Mouse (Mus musculus) lung, postnatal 0 days (tissue): ENCODE measurements around the gene Fgg.

Source experiments
- CTCF ChIP-seq: IDR thresholded peaks from 2 replicates; pipeline ENCODE4 v1.5.1; 2016; ENCODE audit warnings: antibody characterized with exemption, mild to moderate bottlenecking
- EP300 ChIP-seq: IDR thresholded peaks from 2 replicates; pipeline ENCODE4 v1.6.1; 2016; ENCODE audit warnings: antibody characterized with exemption, mild to moderate bottlenecking, control low read depth

- TF ChIP-seq EP300 (no peak), CTCF (no peak)
These were observed 4.0 kb downstream of the Fgg start for GRCm38 (mm10) chr3:83011565-83011964.
